Mouse (Mus musculus): Measurements from ENCODE around the gene Slc10a2. TPM values are rescaled to one million over a fixed set of nuclear protein-coding genes. Genes with fewer than 3 reads are reported as not detected.
"Not testable (repeated sequence)": the region's sequence is repeated elsewhere in the genome, so short reads cannot be mapped to it uniquely, and the experiment has no call there.

Slc10a2 gene
- not detected in 2 replicates for polyA plus RNA-seq (2014; fragmentation: Nextera tagmentation; extraction: Ambion mirVana)

DNA sequence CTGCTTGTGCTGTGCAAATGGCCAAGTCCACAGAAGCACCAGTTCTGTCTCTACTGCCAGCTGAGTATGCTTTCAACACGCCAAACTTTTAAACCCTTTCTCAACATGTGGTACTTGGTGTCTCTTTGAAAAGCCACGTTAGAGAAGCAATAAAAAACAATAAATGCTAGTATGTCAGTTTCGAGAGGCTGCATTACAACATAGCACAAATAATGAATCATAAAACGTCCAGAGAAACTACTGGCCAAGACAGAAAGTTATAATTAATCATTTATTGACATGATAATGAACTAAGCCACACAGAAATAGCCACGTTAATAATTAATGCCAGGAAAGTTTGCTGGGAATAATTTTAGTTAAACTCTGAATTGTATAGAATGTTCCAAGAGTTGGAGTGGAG, at the start of gene Slc10a2:
Gene Slc10a2 (minus strand): TSS at position 166 of the 400 bp plus-strand sequence.
- no peak within 1 kb of the TSS for H3K4me2 ChIP-seq (ENCODE audit: low read depth, severe bottlenecking)
- WGBS = 45% methylated on average over 5 of the region's 5 CpGs
- H3K27me3 ChIP-seq (ENCODE audit: control insufficient read depth, insufficient read depth, low read length) = no peaks in the 10 kb centered on the region
- ATAC-seq (ENCODE audit: insufficient number of reproducible peaks, low FRiP score, low TSS enrichment, low read depth) (no peak), DNase-seq (ENCODE audit: low spot score) (no peak)
- H3K4me1 ChIP-seq (ENCODE audit: control insufficient read depth, insufficient read depth, low read length) = no peaks in the 10 kb centered on the region
- H3K9ac ChIP-seq (ENCODE audit: low read length) = no peak within 1 kb of the TSS
- H3K27ac ChIP-seq (replicated peaks; ENCODE audit: low read depth, low read length) = no peak within 1 kb of the TSS
- no peak within 1 kb of the TSS for H3K4me3 ChIP-seq (ENCODE audit: low read depth, low read length)
- H3K9me3 ChIP-seq (ENCODE audit: control insufficient read depth, low read length) = no peaks in the 10 kb centered on the region
- H3K36me3 ChIP-seq (ENCODE audit: control insufficient read depth, insufficient read depth, low read length) = no peaks in the 10 kb centered on the region

DNA sequence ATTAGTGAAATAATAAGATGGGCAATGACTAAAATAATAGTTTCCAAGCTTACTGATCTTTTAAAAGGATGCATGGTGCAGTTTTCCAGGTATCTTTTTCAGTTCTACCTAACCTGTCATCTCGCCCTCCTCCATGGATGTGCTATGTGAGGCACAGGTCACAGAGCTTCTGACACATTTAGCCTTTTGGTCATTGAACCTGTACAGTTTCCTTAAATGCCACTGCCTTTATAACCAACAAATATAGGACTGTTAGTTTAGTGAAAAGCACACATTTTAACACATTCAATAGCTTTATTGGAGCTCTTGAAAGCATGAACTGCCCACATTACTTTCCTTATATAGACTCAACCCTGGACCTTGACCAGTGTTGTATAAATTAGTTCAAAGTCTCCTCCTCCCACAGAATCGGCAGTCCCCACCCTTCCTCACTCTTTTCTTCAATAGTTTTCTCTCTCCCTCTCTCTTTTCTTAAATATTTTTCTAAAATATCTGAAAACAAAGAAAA, 24.2 kb upstream of the Slc10a2 start:
- WGBS = 88% methylated on average over 2 of the region's 2 CpGs
- Histone ChIP-seq H3K9ac (ENCODE audit: low read length) (no peak overlapping the region), H3K36me3 (ENCODE audit: control insufficient read depth, insufficient read depth, low read length) (no peaks in the 10 kb centered on the region), H3K4me3 (ENCODE audit: low read depth, low read length) (no peak overlapping the region), H3K27me3 (ENCODE audit: control insufficient read depth, insufficient read depth, low read length) (no peaks in the 10 kb centered on the region), H3K4me2 (ENCODE audit: low read depth, severe bottlenecking) (no peak overlapping the region), H3K27ac (replicated peaks; ENCODE audit: low read depth, low read length) (no peak overlapping the region), H3K9me3 (ENCODE audit: control insufficient read depth, low read length) (no peaks in the 10 kb centered on the region), H3K4me1 (ENCODE audit: control insufficient read depth, insufficient read depth, low read length) (no peaks in the 10 kb centered on the region)
- ATAC-seq (ENCODE audit: insufficient number of reproducible peaks, low FRiP score, low TSS enrichment, low read depth) (no peak), DNase-seq (ENCODE audit: low spot score) (no peak)

DNA sequence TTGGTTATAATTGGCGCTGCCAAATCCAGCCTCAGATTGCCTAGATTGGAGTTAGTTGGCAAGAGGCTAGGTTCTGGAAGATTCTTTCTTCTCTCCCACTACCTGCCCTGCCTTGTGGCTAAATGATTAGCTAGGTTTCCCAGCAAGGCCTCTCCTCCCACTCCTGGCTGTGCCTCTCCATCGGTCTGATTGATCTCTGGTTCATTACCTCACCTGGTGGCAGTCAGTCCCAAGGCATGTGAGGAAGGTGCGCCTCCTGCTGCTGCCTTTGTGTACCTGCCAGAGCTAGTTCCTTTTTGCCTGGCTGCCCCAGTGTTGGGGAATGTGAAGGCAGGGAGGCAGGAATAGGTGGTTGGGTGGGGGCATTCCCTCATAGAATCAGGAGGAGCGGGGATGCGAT, 1.7 kb upstream of the Slc10a2 start:
- WGBS = 61% methylated on average over 5 of the region's 5 CpGs
- no peaks in the 10 kb centered on the region for H3K36me3 ChIP-seq (ENCODE audit: control insufficient read depth, insufficient read depth, low read length)
- H3K9ac ChIP-seq (ENCODE audit: low read length) = no peak overlapping the region
- H3K27ac ChIP-seq (replicated peaks; ENCODE audit: low read depth, low read length) = no peak overlapping the region
- H3K4me1 ChIP-seq (ENCODE audit: control insufficient read depth, insufficient read depth, low read length) = no peaks in the 10 kb centered on the region
- H3K4me3 ChIP-seq (ENCODE audit: low read depth, low read length) = no peak overlapping the region
- no peaks in the 10 kb centered on the region for H3K9me3 ChIP-seq (ENCODE audit: control insufficient read depth, low read length)
- no peaks in the 10 kb centered on the region for H3K27me3 ChIP-seq (ENCODE audit: control insufficient read depth, insufficient read depth, low read length)
- ATAC-seq (ENCODE audit: insufficient number of reproducible peaks, low FRiP score, low TSS enrichment, low read depth) (no peak), DNase-seq (ENCODE audit: low spot score) (no peak)
- H3K4me2 ChIP-seq (ENCODE audit: low read depth, severe bottlenecking) = no peak overlapping the region

DNA sequence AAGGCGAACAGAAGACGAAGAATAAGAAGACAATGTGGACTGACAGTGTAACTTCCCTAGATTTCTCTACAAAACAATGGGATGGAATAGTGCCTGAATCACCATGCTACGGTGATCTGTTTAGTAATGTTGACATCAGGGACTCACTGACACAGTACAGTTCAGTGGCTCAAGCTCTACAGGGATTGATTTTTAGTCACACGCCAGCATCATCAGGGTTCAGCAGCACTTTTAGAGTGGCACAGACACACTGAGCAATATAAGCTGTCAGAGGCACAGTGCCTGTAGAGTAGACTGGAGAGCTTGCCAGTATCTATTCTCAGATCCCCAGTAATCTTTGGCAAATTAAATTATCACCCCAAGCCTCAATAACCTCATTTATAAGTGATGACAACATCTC, 9.8 kb downstream of the Slc10a2 start:
- H3K27ac ChIP-seq (replicated peaks; ENCODE audit: low read depth, low read length) = no peak overlapping the region
- no peak overlapping the region for H3K9ac ChIP-seq (ENCODE audit: low read length)
- H3K4me1 ChIP-seq (ENCODE audit: control insufficient read depth, insufficient read depth, low read length) = no peaks in the 10 kb centered on the region
- H3K4me3 ChIP-seq (ENCODE audit: low read depth, low read length) = no peak overlapping the region
- DNase-seq (ENCODE audit: low spot score) = no peak
- no peak for ATAC-seq (ENCODE audit: insufficient number of reproducible peaks, low FRiP score, low TSS enrichment, low read depth)
- H3K4me2 ChIP-seq (ENCODE audit: low read depth, severe bottlenecking) = no peak overlapping the region
- H3K27me3 ChIP-seq (ENCODE audit: control insufficient read depth, insufficient read depth, low read length) = no peaks in the 10 kb centered on the region
- H3K36me3 ChIP-seq (ENCODE audit: control insufficient read depth, insufficient read depth, low read length) = no peaks in the 10 kb centered on the region
- WGBS = 91% methylated on average over 4 of the region's 4 CpGs
- H3K9me3 ChIP-seq (ENCODE audit: control insufficient read depth, low read length) = no peaks in the 10 kb centered on the region

DNA sequence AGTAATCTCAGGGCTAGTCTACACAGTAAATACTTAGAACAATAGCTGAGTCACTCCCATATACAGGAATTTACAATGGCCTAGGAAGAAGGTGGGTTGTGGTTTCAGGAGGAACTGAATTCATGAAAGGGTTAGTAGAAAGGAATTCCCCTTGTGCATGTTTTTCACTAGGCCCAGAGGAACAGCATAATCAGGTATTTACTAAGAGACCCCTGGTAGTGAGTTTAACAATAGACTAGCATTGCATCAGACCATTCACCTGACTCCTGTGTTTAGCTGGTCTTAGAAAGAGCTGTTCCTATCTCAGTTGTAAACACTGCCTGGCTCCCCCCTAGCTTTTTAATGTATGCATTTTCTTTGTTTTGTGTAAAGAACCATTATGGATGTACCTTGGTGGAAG, 11.2 kb downstream of the Slc10a2 start:
- not testable (repeated sequence) for H3K4me3 ChIP-seq (ENCODE audit: low read depth, low read length); H3K27ac ChIP-seq (replicated peaks; ENCODE audit: low read depth, low read length); ATAC-seq (ENCODE audit: insufficient number of reproducible peaks, low FRiP score, low TSS enrichment, low read depth); H3K4me2 ChIP-seq (ENCODE audit: low read depth, severe bottlenecking); H3K27me3 ChIP-seq (ENCODE audit: control insufficient read depth, insufficient read depth, low read length); H3K4me1 ChIP-seq (ENCODE audit: control insufficient read depth, insufficient read depth, low read length); H3K36me3 ChIP-seq (ENCODE audit: control insufficient read depth, insufficient read depth, low read length); H3K9ac ChIP-seq (ENCODE audit: low read length); H3K9me3 ChIP-seq (ENCODE audit: control insufficient read depth, low read length); DNase-seq (ENCODE audit: low spot score)

DNA sequence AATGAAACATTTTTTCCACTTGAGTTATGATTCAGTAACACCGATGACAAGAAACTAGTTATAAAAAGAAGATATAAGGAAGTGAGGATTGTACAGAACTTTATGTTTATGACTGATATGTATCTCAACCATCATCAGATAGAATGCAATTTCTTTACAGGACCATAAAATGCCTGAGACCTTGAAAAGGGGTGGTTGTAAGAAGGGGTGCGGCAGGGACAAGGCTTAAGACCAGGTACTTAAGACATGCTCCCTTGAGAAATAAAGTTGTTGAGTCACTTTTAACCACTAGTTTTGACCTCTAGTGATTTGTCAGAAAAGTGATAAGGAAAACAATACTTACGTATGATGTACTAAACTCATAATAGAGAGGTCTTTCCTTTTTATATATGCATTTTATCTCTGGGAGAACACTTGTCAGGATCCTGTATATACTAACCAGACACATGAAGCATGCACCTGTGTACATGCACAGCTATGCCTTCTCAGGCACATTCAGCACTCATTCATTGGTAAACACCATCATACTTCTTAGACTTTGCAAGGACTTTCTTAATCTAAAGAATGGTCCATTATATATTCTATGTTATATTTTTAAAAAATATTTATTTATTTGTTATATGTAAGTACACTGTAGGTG, 31.4 kb downstream of the Slc10a2 start:
- DNase-seq (ENCODE audit: low spot score) (no peak), ATAC-seq (ENCODE audit: insufficient number of reproducible peaks, low FRiP score, low TSS enrichment, low read depth) (no peak)
- Histone ChIP-seq H3K27ac (replicated peaks; ENCODE audit: low read depth, low read length) (no peak overlapping the region), H3K36me3 (ENCODE audit: control insufficient read depth, insufficient read depth, low read length) (no peaks in the 10 kb centered on the region), H3K9me3 (ENCODE audit: control insufficient read depth, low read length) (no peaks in the 10 kb centered on the region), H3K4me2 (ENCODE audit: low read depth, severe bottlenecking) (no peak overlapping the region), H3K4me3 (ENCODE audit: low read depth, low read length) (no peak overlapping the region), H3K27me3 (ENCODE audit: control insufficient read depth, insufficient read depth, low read length) (no peaks in the 10 kb centered on the region), H3K9ac (ENCODE audit: low read length) (no peak overlapping the region), H3K4me1 (ENCODE audit: control insufficient read depth, insufficient read depth, low read length) (no peaks in the 10 kb centered on the region)
- 88% methylated on average over 3 of the region's 3 CpGs for WGBS

DNA sequence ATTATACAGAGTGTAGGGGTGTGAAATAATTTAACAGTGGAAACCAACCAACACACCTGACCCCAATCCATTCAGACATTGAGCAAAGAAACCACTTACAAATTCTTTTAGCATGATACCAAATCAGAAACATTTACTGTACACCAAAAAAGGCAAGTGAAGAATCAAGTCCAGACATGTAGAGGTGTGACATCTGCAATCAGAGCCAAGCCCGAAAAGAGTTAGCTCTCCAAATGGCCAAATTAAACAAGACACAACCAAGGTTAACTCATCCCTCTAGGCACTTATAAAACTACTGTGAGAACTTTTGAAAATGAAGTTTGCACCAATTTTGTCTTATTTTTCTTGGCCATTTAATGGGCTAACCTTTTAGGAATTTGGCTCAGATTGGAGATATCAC, 46.3 kb downstream of the Slc10a2 start:
- Histone ChIP-seq H3K27ac (replicated peaks; ENCODE audit: low read depth, low read length) (no peak overlapping the region), H3K9me3 (ENCODE audit: control insufficient read depth, low read length) (no peaks in the 10 kb centered on the region), H3K4me2 (ENCODE audit: low read depth, severe bottlenecking) (no peak overlapping the region), H3K36me3 (ENCODE audit: control insufficient read depth, insufficient read depth, low read length) (no peaks in the 10 kb centered on the region), H3K4me3 (ENCODE audit: low read depth, low read length) (no peak overlapping the region), H3K4me1 (ENCODE audit: control insufficient read depth, insufficient read depth, low read length) (no peaks in the 10 kb centered on the region), H3K9ac (ENCODE audit: low read length) (no peak overlapping the region), H3K27me3 (ENCODE audit: control insufficient read depth, insufficient read depth, low read length) (no peaks in the 10 kb centered on the region)
- DNase-seq (ENCODE audit: low spot score) (no peak), ATAC-seq (ENCODE audit: insufficient number of reproducible peaks, low FRiP score, low TSS enrichment, low read depth) (no peak)
- 74% methylated on average over 1 of the region's 1 CpGs for WGBS

DNA sequence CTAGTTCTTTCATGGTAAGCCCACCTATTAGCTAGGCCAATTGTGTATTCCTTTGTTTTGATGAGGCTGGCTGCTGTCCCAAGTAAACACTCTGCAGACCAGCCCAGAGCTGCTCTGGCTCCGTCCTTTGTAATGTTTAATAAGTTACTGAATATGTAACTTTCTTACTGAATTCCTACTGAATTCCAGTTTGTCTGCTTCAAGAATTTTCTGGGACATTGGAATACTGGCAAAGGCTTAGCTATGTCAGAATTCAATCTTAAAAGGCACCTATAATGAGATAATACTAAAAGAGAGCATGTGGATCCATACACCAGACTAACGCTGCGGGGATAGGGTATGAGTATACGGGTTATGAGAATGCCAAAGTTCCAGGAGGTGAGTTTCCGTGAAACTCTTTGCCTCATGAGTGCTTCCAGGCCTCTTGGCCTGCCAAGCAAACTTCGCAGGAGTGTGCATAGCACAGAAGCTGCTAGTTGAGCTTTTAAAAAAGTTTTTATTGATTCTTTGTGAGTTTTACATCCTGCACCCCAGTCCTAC, 60.7 kb downstream of the Slc10a2 start:
- DNase-seq (ENCODE audit: low spot score) = not testable (repeated sequence)

More for the DNA sequence above, 60.7 kb downstream of the Slc10a2 start:
- not testable (repeated sequence) for H3K4me1 ChIP-seq (ENCODE audit: control insufficient read depth, insufficient read depth, low read length); H3K9me3 ChIP-seq (ENCODE audit: control insufficient read depth, low read length); H3K4me3 ChIP-seq (ENCODE audit: low read depth, low read length); H3K27me3 ChIP-seq (ENCODE audit: control insufficient read depth, insufficient read depth, low read length); H3K36me3 ChIP-seq (ENCODE audit: control insufficient read depth, insufficient read depth, low read length); H3K4me2 ChIP-seq (ENCODE audit: low read depth, severe bottlenecking); ATAC-seq (ENCODE audit: insufficient number of reproducible peaks, low FRiP score, low TSS enrichment, low read depth); H3K9ac ChIP-seq (ENCODE audit: low read length); H3K27ac ChIP-seq (replicated peaks; ENCODE audit: low read depth, low read length)
- 89% methylated on average over 6 of the region's 6 CpGs for WGBS

All from limb, embryonic 11.5 days (tissue).